Mouse (Mus musculus) ES-Bruce4 (cell line): ENCODE data around the gene Gde1. TPM values are rescaled to one million over a fixed set of nuclear protein-coding genes. Genes with fewer than 3 reads are reported as not detected.

Experiments used
- H3K27ac ChIP-seq: 2 replicates; pipeline ENCODE4 v1.5.1; 2012; ENCODE audit warnings: low read length, inconsistent platforms; ENCODE audit not compliant: insufficient read depth
- H3K27me3 ChIP-seq: 2 replicates; pipeline ENCODE4 v1.6.1; 2012; ENCODE audit warnings: mild to moderate bottlenecking, low read length, inconsistent platforms; ENCODE audit not compliant: control insufficient read depth, poor library complexity, insufficient read depth, severe bottlenecking
- H3K36me3 ChIP-seq: 2 replicates; pipeline ENCODE4 v1.6.1; 2012; ENCODE audit warnings: inconsistent platforms, mild to moderate bottlenecking, low read length, moderate library complexity; ENCODE audit not compliant: control insufficient read depth, poor library complexity, insufficient read depth, severe bottlenecking
- H3K4me1 ChIP-seq: one replicate; pipeline ENCODE4 v1.8.1; 2011; ENCODE audit warnings: low read length; ENCODE audit not compliant: control insufficient read depth, insufficient read depth
- H3K4me3 ChIP-seq: 2 replicates; pipeline ENCODE4 v1.5.1; 2011; ENCODE audit warnings: low read depth, mild to moderate bottlenecking, low read length
- H3K9ac ChIP-seq: 2 replicates; pipeline ENCODE4 v1.6.1; 2012; ENCODE audit warnings: low read depth, mild to moderate bottlenecking, inconsistent platforms; ENCODE audit not compliant: poor library complexity, severe bottlenecking
- H3K9me3 ChIP-seq: replicated peaks from 2 replicates; pipeline ENCODE4 v1.6.1; 2012; ENCODE audit warnings: mild to moderate bottlenecking, low read length, inconsistent platforms; ENCODE audit not compliant: control insufficient read depth, poor library complexity, insufficient read depth, severe bottlenecking
- CTCF ChIP-seq: IDR thresholded peaks from one replicate; pipeline ENCODE4 v1.8.1; 2011; ENCODE audit warnings: low read depth, low read length
- EP300 ChIP-seq: IDR thresholded peaks from 2 replicates; pipeline ENCODE4 v1.6.1; 2011; ENCODE audit warnings: low read depth, low read length; ENCODE audit not compliant: insufficient read depth
- POLR2A ChIP-seq: IDR thresholded peaks from one replicate; pipeline ENCODE4 v1.8.1; 2011; ENCODE audit warnings: low read length; ENCODE audit not compliant: insufficient read depth
- polyA plus RNA-seq: library from polyadenylated mRNA; stranded (reverse); fragments of >200 nt; gene quantifications from 2 replicates; pipeline ENCODE4 v1.2.4, GENCODE M21; 2011; ENCODE audit warnings: low read depth; ENCODE audit not compliant: missing spikeins, insufficient read depth, insufficient read length

The Gde1 gene
- polyA plus RNA-seq, 1 experiment: 29.9 TPM

DNA sequence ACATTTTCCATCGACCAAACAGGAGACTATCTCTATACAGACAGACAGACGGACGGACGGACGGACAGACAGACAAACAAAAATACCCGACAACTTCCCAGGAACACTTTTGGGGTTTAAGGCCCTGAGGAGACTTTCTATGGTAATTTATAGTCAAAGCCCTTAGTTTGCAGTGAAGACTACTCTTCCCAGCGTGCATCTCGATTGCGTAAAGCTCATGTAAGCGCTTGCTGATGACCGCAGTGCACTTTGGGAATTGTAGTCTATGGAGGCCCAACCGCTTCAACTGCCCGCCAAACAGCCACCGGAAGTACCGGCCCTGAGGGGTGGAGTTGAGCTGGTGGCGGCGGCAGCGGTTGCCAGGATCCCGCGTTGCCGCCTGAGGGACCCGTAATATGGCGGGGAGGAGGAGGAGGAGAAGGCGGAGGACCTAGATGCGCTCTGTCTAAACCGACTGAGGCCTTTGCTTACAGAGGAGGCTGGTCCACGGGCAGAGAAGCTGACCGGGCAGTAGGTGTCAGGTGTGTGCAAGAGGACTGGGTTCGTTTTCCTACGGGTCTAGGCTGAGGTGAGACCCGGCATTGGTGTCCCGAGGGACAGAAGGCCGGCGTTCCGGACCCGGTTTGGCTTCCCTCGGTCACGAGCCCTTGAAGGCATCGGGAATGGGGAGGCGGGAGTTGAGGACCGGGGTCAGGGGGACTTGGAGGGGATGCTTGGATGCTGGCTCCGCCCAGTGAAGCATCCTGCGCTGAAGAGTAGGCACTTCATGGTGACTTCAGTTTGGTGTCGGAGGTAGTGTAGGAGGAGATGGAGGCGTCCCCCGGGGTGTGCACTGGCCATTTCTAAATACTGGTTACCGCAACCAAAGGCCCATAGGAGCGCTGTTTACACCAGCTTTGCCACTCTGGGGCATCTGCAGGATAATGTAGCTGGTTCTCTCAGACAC lies 6.9 kb upstream of the Gde1 start, which contains the start of gene Ccp110:
Gene Ccp110 (plus strand): TSS at position 325 of the 946 bp plus-strand sequence.
- TF ChIP-seq POLR2A: no peak
- TF ChIP-seq EP300: no peak
- TF ChIP-seq CTCF: no peak
- H3K9ac ChIP-seq: peak within 1 kb of the TSS; percentile 16
- H3K4me3 ChIP-seq: peak within 1 kb of the TSS; percentile 70
- peaks cover 2% of the 10 kb centered on the region for H3K4me1 ChIP-seq
- H3K27me3 ChIP-seq: no peaks in the 10 kb centered on the region
- no peak within 1 kb of the TSS for H3K27ac ChIP-seq
- no peaks in the 10 kb centered on the region for H3K9me3 ChIP-seq
- H3K36me3 ChIP-seq: peaks cover 3% of the 10 kb centered on the region

DNA sequence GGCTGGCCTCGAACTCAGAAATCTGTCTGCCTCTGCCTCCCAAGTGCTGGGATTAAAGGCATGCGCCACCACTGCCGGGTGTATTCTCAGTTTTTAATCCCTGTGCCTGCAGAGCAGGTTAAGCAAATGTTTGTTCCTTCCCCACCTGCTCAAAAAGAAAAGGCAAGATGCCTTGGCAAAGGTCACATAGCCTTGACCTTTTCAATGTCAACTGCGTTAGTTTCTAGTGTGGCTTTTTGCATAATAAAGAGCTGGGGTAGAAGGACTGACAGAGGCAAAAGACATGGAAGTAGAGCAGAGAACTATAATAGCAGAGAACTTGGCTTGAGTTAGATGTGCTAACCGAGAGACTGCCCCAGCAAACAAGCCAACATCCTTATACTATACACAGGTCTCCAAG lies 5.2 kb upstream of the Gde1 start:
- Histone ChIP-seq H3K9me3 (no peaks in the 10 kb centered on the region), H3K36me3 (peaks cover 3% of the 10 kb centered on the region), H3K4me1 (peaks cover 2% of the 10 kb centered on the region), H3K9ac (no peak overlapping the region), H3K27ac (peak overlapping the region; percentile 29; the same call in 1 of the 2 replicates), H3K4me3 (no peak overlapping the region), H3K27me3 (no peaks in the 10 kb centered on the region)
- TF ChIP-seq CTCF (no peak), EP300 (no peak), POLR2A (no peak)

DNA sequence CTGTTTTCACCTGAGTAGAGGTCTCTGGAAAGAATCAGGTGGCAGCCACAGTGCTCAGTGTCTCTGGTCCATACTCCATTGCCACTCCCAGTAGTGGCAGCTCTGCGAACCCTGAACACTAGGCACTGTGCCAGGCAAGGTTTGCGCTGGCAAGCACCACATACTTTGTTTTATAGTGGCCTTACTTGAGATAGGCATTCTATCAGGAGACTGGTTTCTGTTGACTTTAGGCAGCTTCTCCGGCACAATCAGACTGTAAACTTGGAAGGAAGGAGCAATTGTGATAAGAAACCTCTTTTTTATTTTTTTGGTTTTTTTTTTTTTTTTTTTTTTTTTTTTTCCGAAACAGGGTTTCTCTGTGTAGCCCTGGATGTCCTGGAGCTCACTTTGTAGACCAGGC lies 2.4 kb upstream of the Gde1 start:
- TF ChIP-seq EP300 (no peak), POLR2A (no peak), CTCF (no peak)
- H3K9me3 ChIP-seq: no peaks in the 10 kb centered on the region
- no peaks in the 10 kb centered on the region for H3K36me3 ChIP-seq
- H3K4me3 ChIP-seq: no peak overlapping the region
- peaks cover 2% of the 10 kb centered on the region for H3K4me1 ChIP-seq
- H3K9ac ChIP-seq: no peak overlapping the region
- H3K27me3 ChIP-seq: no peaks in the 10 kb centered on the region
- H3K27ac ChIP-seq: no peak overlapping the region

DNA sequence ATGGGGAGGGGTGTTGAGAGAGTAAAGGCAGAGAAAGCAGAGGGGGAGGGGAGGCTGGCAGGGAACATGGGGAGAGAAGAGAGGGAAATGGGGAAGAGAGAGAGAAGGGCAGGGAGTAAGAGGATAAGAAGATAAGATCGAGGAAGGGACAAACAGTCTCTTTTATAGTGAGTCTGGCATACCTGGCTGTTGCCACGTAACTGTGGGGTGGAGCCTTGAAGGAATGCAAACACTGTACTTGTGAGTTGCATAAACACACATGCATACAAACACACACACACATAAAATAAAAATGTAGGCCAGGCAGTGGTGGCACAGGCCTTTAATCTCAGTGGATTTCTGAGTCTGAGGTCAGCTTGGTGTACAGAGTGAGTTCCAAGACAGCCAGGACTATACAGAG lies 1.6 kb upstream of the Gde1 start:
- H3K27ac ChIP-seq: no peak overlapping the region
- no peaks in the 10 kb centered on the region for H3K27me3 ChIP-seq
- TF ChIP-seq POLR2A: no peak
- H3K4me1 ChIP-seq: peaks cover 2% of the 10 kb centered on the region
- H3K4me3 ChIP-seq: no peak overlapping the region
- H3K36me3 ChIP-seq: no peaks in the 10 kb centered on the region
- no peaks in the 10 kb centered on the region for H3K9me3 ChIP-seq
- no peak overlapping the region for H3K9ac ChIP-seq

DNA sequence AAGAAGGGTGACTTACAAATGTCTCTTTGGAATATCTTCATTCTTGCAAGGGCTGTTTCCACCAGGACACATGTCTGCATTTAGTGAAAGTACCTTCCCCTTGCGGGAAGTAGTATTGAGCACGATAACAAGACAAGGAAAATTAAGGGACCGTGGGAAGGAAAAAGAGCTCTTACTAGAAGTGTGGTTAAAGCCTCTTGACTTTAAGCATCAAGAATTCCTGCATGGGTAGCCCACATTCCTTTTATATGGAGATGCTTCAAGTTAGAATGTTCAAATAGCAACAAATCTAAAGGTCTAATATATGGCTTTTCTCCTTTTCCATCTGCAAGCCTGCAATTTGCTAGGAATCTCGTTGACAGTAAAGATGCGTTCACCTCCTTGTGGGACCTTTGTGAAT lies 910 bp upstream of the Gde1 start:
- H3K9me3 ChIP-seq: no peaks in the 10 kb centered on the region
- 0 out of 2 replicates have a peak overlapping the region, but pooled peaks have one; percentile 54 for H3K9ac ChIP-seq
- peaks cover 2% of the 10 kb centered on the region for H3K4me1 ChIP-seq
- TF ChIP-seq POLR2A (no peak), EP300 (no peak), CTCF (no peak)
- H3K36me3 ChIP-seq: no peaks in the 10 kb centered on the region
- H3K27me3 ChIP-seq: no peaks in the 10 kb centered on the region
- H3K4me3 ChIP-seq: no peak overlapping the region
- H3K27ac ChIP-seq: no peak overlapping the region

DNA sequence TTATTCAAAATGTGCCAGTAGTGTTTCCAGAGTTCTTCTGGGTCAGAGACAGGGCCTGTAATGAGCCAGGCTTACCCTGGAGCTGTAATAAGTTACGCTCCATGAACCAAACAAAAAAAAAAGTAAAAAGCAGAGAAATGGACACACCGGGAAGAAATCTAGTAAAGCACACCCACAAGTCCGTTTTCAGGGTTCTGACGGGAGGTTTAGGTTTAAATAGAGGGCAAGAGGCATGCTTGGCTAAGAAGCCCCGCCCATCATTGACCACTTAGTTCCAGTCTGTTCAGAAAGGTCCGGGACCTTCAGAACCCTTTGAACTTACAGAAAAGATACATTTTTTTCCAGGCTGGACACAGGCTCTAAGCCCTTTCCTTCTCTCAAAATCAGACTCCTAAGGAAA lies 473 bp upstream of the Gde1 start:
- TF ChIP-seq POLR2A (no peak), EP300 (no peak), CTCF (no peak)
- H3K36me3 ChIP-seq: no peaks in the 10 kb centered on the region
- peak overlapping the region; percentile 72 for H3K27ac ChIP-seq
- no peaks in the 10 kb centered on the region for H3K27me3 ChIP-seq
- H3K9me3 ChIP-seq: no peaks in the 10 kb centered on the region
- H3K4me1 ChIP-seq: peaks cover under 1% of the 10 kb centered on the region
- H3K4me3 ChIP-seq: no peak overlapping the region
- H3K9ac ChIP-seq: 0 out of 2 replicates have a peak overlapping the region, but pooled peaks have one; percentile 54
